Mouse (Mus musculus) midbrain, embryonic 14.5 days (tissue): ENCODE results near the gene Aldh1l1. TPM values are rescaled to one million over a fixed set of nuclear protein-coding genes. Genes with fewer than 3 reads are reported as not detected.

Experiments
- ATAC-seq: fragments of 200-750 bp; cut with Nextera tagmentation; 2 replicates; pipeline ENCODE4 v1.8.0; 2017; ENCODE audit warnings: moderate number of reproducible peaks, moderate library complexity; ENCODE audit not compliant: low FRiP score, low TSS enrichment
- DNase-seq: peaks from one replicate; pipeline ENCODE4 v3.0.0-alpha.2; 2015
- H3K27ac ChIP-seq: fragments of 300-500 bp; sonication (generic); replicated peaks from 2 replicates; pipeline ENCODE4 v1.5.1; 2014; ENCODE audit warnings: mild to moderate bottlenecking, low read depth, low read length, moderate library complexity
- H3K27me3 ChIP-seq: fragments of 300-500 bp; sonication (generic); 2 replicates; pipeline ENCODE4 v1.6.1; 2014; ENCODE audit warnings: low read length, control low read depth, mixed read lengths; ENCODE audit not compliant: control insufficient read depth, insufficient read depth
- H3K36me3 ChIP-seq: fragments of 300-500 bp; sonication (generic); 2 replicates; pipeline ENCODE4 v1.6.1; 2014; ENCODE audit warnings: low read length, control low read depth; ENCODE audit not compliant: control insufficient read depth, insufficient read depth
- H3K4me1 ChIP-seq: fragments of 300-500 bp; sonication (generic); 2 replicates; pipeline ENCODE4 v1.6.1; 2014; ENCODE audit warnings: mild to moderate bottlenecking, antibody characterized with exemption, low read length, control low read depth; ENCODE audit not compliant: control insufficient read depth, insufficient read depth
- H3K4me2 ChIP-seq: fragments of 300-500 bp; sonication (generic); 2 replicates; pipeline ENCODE4 v1.6.1; 2014; ENCODE audit warnings: mild to moderate bottlenecking, low read length, moderate library complexity
- H3K4me3 ChIP-seq: fragments of 300-500 bp; sonication (generic); replicated peaks from 2 replicates; pipeline ENCODE4 v1.5.1; 2014; ENCODE audit warnings: low read depth, low read length
- H3K9ac ChIP-seq: fragments of 300-500 bp; sonication (generic); replicated peaks from 2 replicates; pipeline ENCODE4 v1.6.1; 2014; ENCODE audit warnings: mild to moderate bottlenecking, low read length, moderate library complexity
- H3K9me3 ChIP-seq: fragments of 300-500 bp; sonication (generic); 2 replicates; pipeline ENCODE4 v1.6.1; 2016; ENCODE audit warnings: low read length, control low read depth, mixed read lengths; ENCODE audit not compliant: control insufficient read depth
- WGBS: fragments of 180-500 bp; shearing (Covaris S2); extraction: QIAGEN DNeasy Blood & Tissue Kit; methylation state at CpG from one replicate; pipeline ENCODE4 v1.1.7; 2014; 5-methylcytosine and 5-hydroxymethylcytosine counted together
- polyA plus RNA-seq: library from polyadenylated mRNA; unstranded; fragments of >200 nt; fragmentation: Nextera tagmentation; extraction: Ambion mirVana; gene quantifications from 2 replicates; pipeline ENCODE4 v1.2.1, GENCODE M21; 2014

Gene Aldh1l1
- polyA plus RNA-seq, 1 experiment from 2014 or later: 44.5 TPM

GRCm38 (mm10) chr6:90506673-90507311 is 20.6 kb downstream of the Aldh1l1 start:
- Histone ChIP-seq H3K27me3 (no peaks in the 10 kb centered on the region), H3K4me1 (no peaks in the 10 kb centered on the region; the same call in 1 of the 2 replicates), H3K36me3 (no peaks in the 10 kb centered on the region), H3K9ac (no peak overlapping the region), H3K9me3 (no peaks in the 10 kb centered on the region), H3K4me2 (no peak overlapping the region), H3K27ac (peak overlapping the region; percentile 50), H3K4me3 (no peak overlapping the region)
- WGBS: 71% methylated on average over 16 of the region's 16 CpGs
- ATAC-seq: peak; percentile 63; the same call in 1 of the 2 replicates
- peak; percentile 71 for DNase-seq

DNA sequence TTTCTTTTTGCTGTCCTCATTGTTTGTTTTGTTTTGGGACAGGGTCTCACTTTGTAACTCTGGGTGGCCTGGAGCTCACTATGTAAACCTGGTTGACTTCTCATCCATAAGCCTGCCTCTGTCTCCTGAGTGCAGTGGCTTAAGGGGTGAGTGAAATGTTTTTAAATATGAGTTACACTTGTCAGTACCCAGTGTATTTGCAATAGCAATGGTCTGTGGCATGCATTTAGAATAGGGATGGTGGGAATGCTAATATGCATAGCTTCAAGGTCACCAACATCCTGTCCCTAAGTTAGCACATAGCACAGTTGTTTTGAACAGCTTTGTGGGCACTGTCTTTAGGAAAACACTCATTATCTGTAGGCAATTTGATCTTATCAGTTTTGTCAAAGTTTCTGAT is 21.2 kb downstream of the Aldh1l1 start:
- Histone ChIP-seq H3K36me3 (no peaks in the 10 kb centered on the region), H3K9me3 (no peaks in the 10 kb centered on the region), H3K9ac (no peak overlapping the region), H3K4me1 (no peaks in the 10 kb centered on the region; the same call in 1 of the 2 replicates), H3K27ac (peak overlapping the region; percentile 50; the same call in 1 of the 2 replicates), H3K4me2 (no peak overlapping the region), H3K4me3 (no peak overlapping the region), H3K27me3 (no peaks in the 10 kb centered on the region)
- DNase-seq (no peak), ATAC-seq (no peak)

- DNase-seq: peak; percentile 28
- no peak overlapping the region for H3K4me2 ChIP-seq
- no peaks in the 10 kb centered on the region for H3K27me3 ChIP-seq
- 42% methylated on average over 4 of the region's 4 CpGs for WGBS
- H3K9me3 ChIP-seq: no peaks in the 10 kb centered on the region
- no peaks in the 10 kb centered on the region; the same call in 1 of the 2 replicates for H3K4me1 ChIP-seq
- no peak overlapping the region for H3K9ac ChIP-seq
- H3K27ac ChIP-seq: no peak overlapping the region
- ATAC-seq: peak; percentile 60
- H3K4me3 ChIP-seq: no peak overlapping the region
- H3K36me3 ChIP-seq: no peaks in the 10 kb centered on the region
These were observed 22.0 kb downstream of the Aldh1l1 start for GRCm38 (mm10) chr6:90508197-90508624.

- no peaks in the 10 kb centered on the region for H3K9me3 ChIP-seq
- H3K4me3 ChIP-seq: no peak overlapping the region
- DNase-seq (no peak), ATAC-seq (no peak)
- H3K4me2 ChIP-seq: no peak overlapping the region
- WGBS: 76% methylated on average over 6 of the region's 6 CpGs
- no peaks in the 10 kb centered on the region; the same call in 1 of the 2 replicates for H3K4me1 ChIP-seq
- H3K27ac ChIP-seq: 0 out of 2 replicates have a peak overlapping the region, but pooled peaks have one; percentile 26
- H3K27me3 ChIP-seq: no peaks in the 10 kb centered on the region
- no peaks in the 10 kb centered on the region for H3K36me3 ChIP-seq
- H3K9ac ChIP-seq: no peak overlapping the region
These were observed 22.9 kb downstream of the Aldh1l1 start for GRCm38 (mm10) chr6:90509085-90509484.

DNA sequence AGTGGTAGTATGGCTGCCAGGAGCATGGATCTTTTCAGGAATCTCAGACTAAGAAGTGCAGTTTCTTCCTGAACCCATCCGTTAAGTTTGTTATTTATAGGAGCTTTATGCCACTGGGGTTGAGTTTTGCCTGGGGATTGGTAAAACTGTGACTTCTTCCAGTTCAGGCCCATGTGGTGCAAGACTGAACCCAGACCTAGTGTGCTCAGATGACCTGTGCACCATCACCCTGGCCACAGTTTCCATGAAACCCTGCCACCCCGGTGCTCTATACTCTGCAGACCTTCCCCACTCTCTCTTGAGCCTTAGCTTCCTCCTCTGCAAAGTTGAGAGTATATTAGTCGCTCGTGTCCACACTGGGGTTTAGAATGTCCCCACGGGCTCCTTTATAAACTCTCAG is 26.2 kb downstream of the Aldh1l1 start:
- H3K9me3 ChIP-seq: no peaks in the 10 kb centered on the region
- no peak overlapping the region for H3K4me2 ChIP-seq
- DNase-seq (no peak), ATAC-seq (no peak)
- 89% methylated on average over 5 of the region's 5 CpGs for WGBS
- no peak overlapping the region for H3K27ac ChIP-seq
- H3K36me3 ChIP-seq: no peaks in the 10 kb centered on the region
- no peak overlapping the region for H3K4me3 ChIP-seq
- no peaks in the 10 kb centered on the region; the same call in 1 of the 2 replicates for H3K4me1 ChIP-seq
- no peak overlapping the region for H3K9ac ChIP-seq
- H3K27me3 ChIP-seq: no peaks in the 10 kb centered on the region

GRCm38 (mm10) chr6:90513074-90513856 is 27.0 kb downstream of the Aldh1l1 start:
- no peak for ATAC-seq
- Histone ChIP-seq H3K9me3 (no peaks in the 10 kb centered on the region), H3K36me3 (no peaks in the 10 kb centered on the region), H3K27me3 (no peaks in the 10 kb centered on the region), H3K27ac (no peak overlapping the region), H3K9ac (no peak overlapping the region), H3K4me1 (no peaks in the 10 kb centered on the region; the same call in 1 of the 2 replicates), H3K4me2 (no peak overlapping the region), H3K4me3 (no peak overlapping the region)
- DNase-seq: no peak
- 76% methylated on average over 5 of the region's 5 CpGs for WGBS

DNA sequence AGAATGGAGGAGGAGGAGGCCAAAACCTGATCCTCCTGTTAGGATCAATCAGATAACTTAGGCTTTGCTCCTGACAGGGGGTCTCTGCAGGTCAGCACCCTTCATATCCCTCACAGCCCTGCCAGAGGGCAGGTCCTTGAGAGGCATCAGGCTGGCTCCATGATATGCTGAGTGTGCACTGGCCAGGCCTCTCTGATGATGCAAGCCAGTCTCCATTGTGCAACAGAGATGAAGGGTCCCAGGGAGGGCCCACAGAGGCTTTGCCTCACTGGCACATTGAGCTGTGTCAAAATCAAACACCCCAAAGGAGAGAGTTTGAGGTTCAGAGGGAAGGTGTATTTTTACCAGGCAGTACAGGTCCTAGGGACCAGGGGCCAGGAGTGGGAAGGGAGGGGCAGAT is 28.1 kb downstream of the Aldh1l1 start:
- H3K27me3 ChIP-seq: no peaks in the 10 kb centered on the region
- no peak overlapping the region for H3K9ac ChIP-seq
- H3K4me3 ChIP-seq: no peak overlapping the region
- no peaks in the 10 kb centered on the region for H3K36me3 ChIP-seq
- no peak for DNase-seq
- H3K4me1 ChIP-seq: no peaks in the 10 kb centered on the region
- H3K27ac ChIP-seq: no peak overlapping the region
- no peak overlapping the region for H3K4me2 ChIP-seq
- ATAC-seq: no peak
- H3K9me3 ChIP-seq: no peaks in the 10 kb centered on the region

DNA sequence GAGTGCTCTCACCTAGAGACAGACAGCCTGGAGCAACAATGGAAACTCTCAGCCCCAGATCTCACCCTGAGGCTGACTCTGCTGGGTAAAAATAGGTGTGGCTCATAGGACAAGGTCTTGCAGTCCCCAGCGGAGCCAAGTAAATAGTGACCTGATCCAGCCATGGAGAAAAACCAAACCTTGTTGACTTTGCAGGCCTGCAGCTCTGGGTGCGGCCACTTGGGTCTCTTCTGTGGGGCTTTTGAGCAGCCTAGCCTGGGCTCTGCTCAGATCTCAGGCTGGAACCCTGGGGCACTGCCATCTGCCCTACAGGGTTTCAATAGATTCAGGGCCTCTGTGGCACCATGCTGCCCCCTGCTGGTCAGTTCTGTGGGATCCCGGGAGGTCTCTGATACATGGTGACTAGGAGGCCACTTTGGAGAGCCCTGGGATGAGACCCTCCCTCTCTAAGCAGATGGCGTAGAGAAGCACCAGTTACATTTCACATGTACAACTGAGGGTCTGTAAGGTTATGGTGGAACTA is 28.7 kb downstream of the Aldh1l1 start:
- ATAC-seq (peak; percentile 63; the same call in 1 of the 2 replicates), DNase-seq (peak; percentile 83)
- Histone ChIP-seq H3K27ac (no peak overlapping the region), H3K9me3 (no peaks in the 10 kb centered on the region), H3K9ac (no peak overlapping the region), H3K4me2 (no peak overlapping the region), H3K36me3 (no peaks in the 10 kb centered on the region), H3K27me3 (no peaks in the 10 kb centered on the region), H3K4me1 (no peaks in the 10 kb centered on the region), H3K4me3 (no peak overlapping the region)
- 38% methylated on average over 4 of the region's 4 CpGs for WGBS
